Mouse (Mus musculus): Measurements from ENCODE around the gene Hoxa7. TPM values are rescaled to one million over a fixed set of nuclear protein-coding genes. Genes with fewer than 3 reads are reported as not detected.

Hoxa7 gene
- polyA plus RNA-seq, 1 experiment from 2014 or later: 14.7 TPM

GRCm38 (mm10) chr6:52200751-52201250 is 20.9 kb downstream of the Hoxa7 start:
- peaks cover 2% of the 10 kb centered on the region; the same call in 1 of the 2 replicates for H3K36me3 ChIP-seq (ENCODE audit: control insufficient read depth, insufficient read depth, low read length)
- ATAC-seq (ENCODE audit: insufficient number of reproducible peaks, low FRiP score, low TSS enrichment, low read depth) (no peak), DNase-seq (ENCODE audit: low spot score) (no peak)
- peaks cover 57% of the 10 kb centered on the region for H3K4me1 ChIP-seq (ENCODE audit: control insufficient read depth, insufficient read depth, low read length)
- H3K9ac ChIP-seq (ENCODE audit: low read length): no peak overlapping the region; the same call in 1 of the 2 replicates
- H3K27ac ChIP-seq (replicated peaks; ENCODE audit: low read depth, low read length): no peak overlapping the region
- H3K27me3 ChIP-seq (ENCODE audit: control insufficient read depth, insufficient read depth, low read length): no peaks in the 10 kb centered on the region
- WGBS: 6% methylated on average over 10 of the region's 10 CpGs
- H3K9me3 ChIP-seq (ENCODE audit: control insufficient read depth, low read length): no peaks in the 10 kb centered on the region
- H3K4me3 ChIP-seq (ENCODE audit: low read depth, low read length): no peak overlapping the region
- peak overlapping the region; percentile 29 for H3K4me2 ChIP-seq (ENCODE audit: low read depth, severe bottlenecking)

- WGBS: 5% methylated on average over 30 of the region's 30 CpGs
- no peaks in the 10 kb centered on the region for H3K36me3 ChIP-seq (ENCODE audit: control insufficient read depth, insufficient read depth, low read length)
- no peaks in the 10 kb centered on the region for H3K27me3 ChIP-seq (ENCODE audit: control insufficient read depth, insufficient read depth, low read length)
- no peak overlapping the region for H3K27ac ChIP-seq (replicated peaks; ENCODE audit: low read depth, low read length)
- peaks cover 52% of the 10 kb centered on the region for H3K4me1 ChIP-seq (ENCODE audit: control insufficient read depth, insufficient read depth, low read length)
- H3K4me3 ChIP-seq (ENCODE audit: low read depth, low read length): no peak overlapping the region
- DNase-seq (ENCODE audit: low spot score) (peak; percentile 75), ATAC-seq (ENCODE audit: insufficient number of reproducible peaks, low FRiP score, low TSS enrichment, low read depth) (no peak)
- no peaks in the 10 kb centered on the region for H3K9me3 ChIP-seq (ENCODE audit: control insufficient read depth, low read length)
- H3K4me2 ChIP-seq (ENCODE audit: low read depth, severe bottlenecking): peak overlapping the region; percentile 29
- H3K9ac ChIP-seq (ENCODE audit: low read length): peak overlapping the region; percentile 41; the same call in 1 of the 2 replicates
These were observed 21.4 kb downstream of the Hoxa7 start for GRCm38 (mm10) chr6:52200073-52200750.

- Histone ChIP-seq H3K27ac (replicated peaks; ENCODE audit: low read depth, low read length) (no peak overlapping the region), H3K4me1 (ENCODE audit: control insufficient read depth, insufficient read depth, low read length) (peaks cover 36% of the 10 kb centered on the region), H3K9me3 (ENCODE audit: control insufficient read depth, low read length) (no peaks in the 10 kb centered on the region), H3K4me2 (ENCODE audit: low read depth, severe bottlenecking) (peak overlapping the region; percentile 4; the same call in 1 of the 2 replicates), H3K27me3 (ENCODE audit: control insufficient read depth, insufficient read depth, low read length) (no peaks in the 10 kb centered on the region), H3K36me3 (ENCODE audit: control insufficient read depth, insufficient read depth, low read length) (no peaks in the 10 kb centered on the region), H3K4me3 (ENCODE audit: low read depth, low read length) (no peak overlapping the region), H3K9ac (ENCODE audit: low read length) (no peak overlapping the region)
- 10% methylated on average over 10 of the region's 10 CpGs for WGBS
- ATAC-seq (ENCODE audit: insufficient number of reproducible peaks, low FRiP score, low TSS enrichment, low read depth) (no peak), DNase-seq (ENCODE audit: low spot score) (peak; percentile 65)
These were observed 24.4 kb downstream of the Hoxa7 start for GRCm38 (mm10) chr6:52197271-52197670.

GRCm38 (mm10) chr6:52196811-52197210 is 24.8 kb downstream of the Hoxa7 start:
- H3K4me2 ChIP-seq (ENCODE audit: low read depth, severe bottlenecking): no peak overlapping the region
- H3K9ac ChIP-seq (ENCODE audit: low read length): no peak overlapping the region
- H3K36me3 ChIP-seq (ENCODE audit: control insufficient read depth, insufficient read depth, low read length): no peaks in the 10 kb centered on the region
- no peaks in the 10 kb centered on the region for H3K27me3 ChIP-seq (ENCODE audit: control insufficient read depth, insufficient read depth, low read length)
- H3K9me3 ChIP-seq (ENCODE audit: control insufficient read depth, low read length): no peaks in the 10 kb centered on the region
- ATAC-seq (ENCODE audit: insufficient number of reproducible peaks, low FRiP score, low TSS enrichment, low read depth) (no peak), DNase-seq (ENCODE audit: low spot score) (no peak)
- H3K4me3 ChIP-seq (ENCODE audit: low read depth, low read length): no peak overlapping the region
- no peak overlapping the region for H3K27ac ChIP-seq (replicated peaks; ENCODE audit: low read depth, low read length)
- peaks cover 37% of the 10 kb centered on the region for H3K4me1 ChIP-seq (ENCODE audit: control insufficient read depth, insufficient read depth, low read length)
- 27% methylated on average over 9 of the region's 9 CpGs for WGBS

- H3K4me3 ChIP-seq (ENCODE audit: low read depth, low read length): no peak overlapping the region
- 0 out of 2 replicates have a peak, but pooled peaks cover 5% of the 10 kb centered on the region for H3K27me3 ChIP-seq (ENCODE audit: control insufficient read depth, insufficient read depth, low read length)
- no peak overlapping the region for H3K27ac ChIP-seq (replicated peaks; ENCODE audit: low read depth, low read length)
- 20% methylated on average over 10 of the region's 10 CpGs for WGBS
- no peak overlapping the region for H3K4me2 ChIP-seq (ENCODE audit: low read depth, severe bottlenecking)
- no peaks in the 10 kb centered on the region for H3K9me3 ChIP-seq (ENCODE audit: control insufficient read depth, low read length)
- H3K36me3 ChIP-seq (ENCODE audit: control insufficient read depth, insufficient read depth, low read length): no peaks in the 10 kb centered on the region
- no peak overlapping the region for H3K9ac ChIP-seq (ENCODE audit: low read length)
- no peak for DNase-seq (ENCODE audit: low spot score)
- peaks cover 33% of the 10 kb centered on the region for H3K4me1 ChIP-seq (ENCODE audit: control insufficient read depth, insufficient read depth, low read length)
- no peak for ATAC-seq (ENCODE audit: insufficient number of reproducible peaks, low FRiP score, low TSS enrichment, low read depth)
These were observed 27.0 kb downstream of the Hoxa7 start for GRCm38 (mm10) chr6:52194690-52195089.

GRCm38 (mm10) chr6:52191860-52192550 is 29.6 kb downstream of the Hoxa7 start:
- Histone ChIP-seq H3K36me3 (ENCODE audit: control insufficient read depth, insufficient read depth, low read length) (no peaks in the 10 kb centered on the region), H3K27ac (replicated peaks; ENCODE audit: low read depth, low read length) (peak overlapping the region; percentile 21; the same call in 1 of the 2 replicates), H3K9ac (ENCODE audit: low read length) (peak overlapping the region; percentile 57), H3K4me1 (ENCODE audit: control insufficient read depth, insufficient read depth, low read length) (peaks cover 41% of the 10 kb centered on the region), H3K4me3 (ENCODE audit: low read depth, low read length) (peak overlapping the region; percentile 50), H3K9me3 (ENCODE audit: control insufficient read depth, low read length) (no peaks in the 10 kb centered on the region), H3K27me3 (ENCODE audit: control insufficient read depth, insufficient read depth, low read length) (peaks cover 9% of the 10 kb centered on the region; the same call in 1 of the 2 replicates), H3K4me2 (ENCODE audit: low read depth, severe bottlenecking) (peak overlapping the region; percentile 99)
- ATAC-seq (ENCODE audit: insufficient number of reproducible peaks, low FRiP score, low TSS enrichment, low read depth): peak; percentile 55; the same call in 1 of the 2 replicates
- 2% methylated on average over 43 of the region's 55 CpGs for WGBS
- DNase-seq (ENCODE audit: low spot score): peak; percentile 92

GRCm38 (mm10) chr6:52190906-52191810 is 30.5 kb downstream of the Hoxa7 start, which contains the start of gene Hoxa4:
Gene Hoxa4 (minus strand): TSS chr6:52191753.
- no peaks in the 10 kb centered on the region for H3K36me3 ChIP-seq (ENCODE audit: control insufficient read depth, insufficient read depth, low read length)
- peak within 1 kb of the TSS; percentile 99 for H3K4me2 ChIP-seq (ENCODE audit: low read depth, severe bottlenecking)
- ATAC-seq (ENCODE audit: insufficient number of reproducible peaks, low FRiP score, low TSS enrichment, low read depth): peak; percentile 57; the same call in 1 of the 2 replicates
- under 1% methylated on average over 47 of the region's 102 CpGs for WGBS
- H3K27ac ChIP-seq (replicated peaks; ENCODE audit: low read depth, low read length): peak within 1 kb of the TSS; percentile 51; the same call in 1 of the 2 replicates
- peak within 1 kb of the TSS; percentile 57 for H3K9ac ChIP-seq (ENCODE audit: low read length)
- peaks cover 41% of the 10 kb centered on the region for H3K4me1 ChIP-seq (ENCODE audit: control insufficient read depth, insufficient read depth, low read length)
- H3K4me3 ChIP-seq (ENCODE audit: low read depth, low read length): peak within 1 kb of the TSS; percentile 50
- no peaks in the 10 kb centered on the region for H3K9me3 ChIP-seq (ENCODE audit: control insufficient read depth, low read length)
- DNase-seq (ENCODE audit: low spot score): peak; percentile 73
- peaks cover 13% of the 10 kb centered on the region for H3K27me3 ChIP-seq (ENCODE audit: control insufficient read depth, insufficient read depth, low read length)
